Mouse (Mus musculus) large intestine, adult 2 months (tissue): ENCODE results near the gene Zc3h18. TPM values are rescaled to one million over a fixed set of nuclear protein-coding genes. Genes with fewer than 3 reads are reported as not detected.

Source experiments
- DNase-seq: peaks from one replicate; pipeline ENCODE4 v3.0.0-alpha.2; 2012; ENCODE audit warnings: low read depth, low spot score
- WGBS: fragments of 180-500 bp; shearing (Covaris S2); methylation state at CpG from one replicate; pipeline ENCODE4 v1.1.7; 2018; 5-methylcytosine and 5-hydroxymethylcytosine counted together
- polyA plus RNA-seq: library from polyadenylated mRNA; depleted of rRNA; stranded (reverse); fragments of >200 nt; gene quantifications from 2 replicates; pipeline ENCODE4 v1.2.3, GENCODE M21; 2012; rRNA removed

Gene Zc3h18
- polyA plus RNA-seq = 18.6 and 29.6 TPM in 2 replicates

- peak; percentile 81 for DNase-seq
- under 1% methylated on average over 107 of the region's 107 CpGs for WGBS
These were observed at the start of gene Zc3h18 for GRCm38 (mm10) chr8:122376365-122377231. Zc3h18 (plus strand) TSS chr8:122376609.

GRCm38 (mm10) chr8:122329072-122329471 lies 47.3 kb upstream of the Zc3h18 start:
- no peak for DNase-seq
- WGBS = 86% methylated on average over 8 of the region's 8 CpGs

- DNase-seq = no peak
- WGBS = 91% methylated on average over 22 of the region's 22 CpGs
These were observed 46.7 kb upstream of the Zc3h18 start for GRCm38 (mm10) chr8:122329553-122330239.

- 69% methylated on average over 12 of the region's 12 CpGs for WGBS
- DNase-seq = no peak
These were observed 45.8 kb upstream of the Zc3h18 start for GRCm38 (mm10) chr8:122330446-122331133.

- 81% methylated on average over 3 of the region's 3 CpGs for WGBS
- DNase-seq = no peak
These were observed 45.3 kb upstream of the Zc3h18 start for GRCm38 (mm10) chr8:122331134-122331523.

GRCm38 (mm10) chr8:122332753-122333506 lies 43.5 kb upstream of the Zc3h18 start:
- 62% methylated on average over 6 of the region's 6 CpGs for WGBS
- DNase-seq = peak; percentile 53

- DNase-seq = no peak
- whole genome bisulfite sequencing = 90% methylated on average over 7 of the region's 7 CpGs
These were observed 42.9 kb upstream of the Zc3h18 start for GRCm38 (mm10) chr8:122333531-122333930.

GRCm38 (mm10) chr8:122334791-122335490 lies 41.5 kb upstream of the Zc3h18 start:
- 95% methylated on average over 13 of the region's 13 CpGs for WGBS
- DNase-seq = no peak

- no peak for DNase-seq
- WGBS = 32% methylated on average over 57 of the region's 57 CpGs
These were observed 40.7 kb upstream of the Zc3h18 start for GRCm38 (mm10) chr8:122335638-122336250.

- WGBS = 27% methylated on average over 81 of the region's 81 CpGs
- DNase-seq = no peak
These were observed 40.0 kb upstream of the Zc3h18 start for GRCm38 (mm10) chr8:122336251-122336910.

GRCm38 (mm10) chr8:122338852-122339251 lies 37.6 kb upstream of the Zc3h18 start:
- WGBS = 60% methylated on average over 6 of the region's 6 CpGs
- no peak for DNase-seq

- DNase-seq = no peak
- WGBS = 69% methylated on average over 3 of the region's 3 CpGs
These were observed 35.6 kb upstream of the Zc3h18 start for GRCm38 (mm10) chr8:122340761-122341160.

- 82% methylated on average over 6 of the region's 6 CpGs for WGBS
These were observed 34.6 kb upstream of the Zc3h18 start for GRCm38 (mm10) chr8:122341790-122342189.

GRCm38 (mm10) chr8:122342362-122342761 lies 34.0 kb upstream of the Zc3h18 start:
- WGBS = 13% methylated on average over 5 of the region's 5 CpGs
- no peak for DNase-seq

More at GRCm38 (mm10) chr8:122341790-122342189, 34.6 kb upstream of the Zc3h18 start:
- DNase-seq = no peak

- DNase-seq = no peak
- WGBS = 2% methylated on average over 9 of the region's 9 CpGs
These were observed 33.6 kb upstream of the Zc3h18 start for GRCm38 (mm10) chr8:122342806-122343209.

GRCm38 (mm10) chr8:122343341-122343740 lies 33.1 kb upstream of the Zc3h18 start:
- DNase-seq = no peak
- 6% methylated on average over 11 of the region's 11 CpGs for WGBS

GRCm38 (mm10) chr8:122343758-122344157 lies 32.7 kb upstream of the Zc3h18 start:
- DNase-seq = no peak
- under 1% methylated on average over 14 of the region's 14 CpGs for WGBS

GRCm38 (mm10) chr8:122344219-122344618 lies 32.2 kb upstream of the Zc3h18 start:
- 6% methylated on average over 2 of the region's 5 CpGs for WGBS
- no peak for DNase-seq
